Mouse (Mus musculus): ENCODE data around the gene Mtx1.

GRCm38 (mm10) chr3:89199839-89200238, 27.0 kb downstream of the Mtx1 start:
- TF ChIP-seq CTCF (IDR thresholded peaks at IDR 0.05; ENCODE audit: borderline replicate concordance, insufficient read depth, low read depth, low read length) = no peak
- TF ChIP-seq POLR2A (IDR thresholded peaks at IDR 0.05; ENCODE audit: borderline replicate concordance, insufficient read depth, low read length) = no peak

All from cerebellum, adult 2 months (tissue).